Mouse (Mus musculus) A20 (cell line): ENCODE measurements around the gene Frrs1.
"Not testable (repeated sequence)": the region's sequence is repeated elsewhere in the genome, so short reads cannot be mapped to it uniquely, and the experiment has no call there.

Source experiments
- DNase-seq: peaks from one replicate; pipeline ENCODE4 v3.0.0-alpha.2; 2011; ENCODE audit warnings: low read depth, low spot score

Frrs1 gene

DNA sequence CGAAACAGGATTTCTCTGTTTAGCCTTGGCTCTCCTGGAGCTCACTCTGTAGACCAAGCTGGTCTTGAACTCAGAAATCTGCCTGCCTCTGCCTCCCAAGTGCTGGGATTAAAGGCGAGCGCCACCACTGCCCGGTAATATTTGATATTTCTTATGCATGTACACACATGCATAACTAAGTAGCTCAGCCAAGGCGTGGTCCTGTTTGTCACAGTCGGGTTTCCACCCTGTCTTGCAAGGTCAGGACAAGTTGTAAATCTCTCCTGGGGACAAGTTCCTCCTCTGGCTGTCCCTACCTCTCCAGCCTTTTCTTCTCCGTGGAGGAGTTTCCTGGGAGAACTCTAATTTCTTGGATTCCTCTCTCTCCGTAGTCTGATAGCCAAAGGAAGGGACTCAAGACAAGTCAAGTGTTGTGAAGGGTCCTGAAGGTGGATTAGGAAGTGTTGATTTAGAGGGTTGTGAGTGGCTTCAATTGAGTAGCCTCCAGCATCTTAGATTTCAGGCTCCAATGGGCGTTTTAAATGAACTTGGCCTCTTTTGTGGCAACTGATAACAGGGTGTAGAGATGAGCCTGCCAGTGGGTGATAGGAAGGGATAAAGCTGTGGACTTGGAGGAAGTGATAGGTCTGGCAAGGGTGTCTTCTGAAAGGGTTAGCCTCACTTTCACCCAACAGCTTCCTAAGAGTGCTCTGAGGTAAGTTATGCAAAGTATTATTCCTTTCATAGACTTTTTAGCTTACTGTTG is at the start of gene Frrs1:
Gene Frrs1 (plus strand): TSS at position 524 of the 745 bp plus-strand sequence.
- DNase-seq: peak; percentile 19

DNA sequence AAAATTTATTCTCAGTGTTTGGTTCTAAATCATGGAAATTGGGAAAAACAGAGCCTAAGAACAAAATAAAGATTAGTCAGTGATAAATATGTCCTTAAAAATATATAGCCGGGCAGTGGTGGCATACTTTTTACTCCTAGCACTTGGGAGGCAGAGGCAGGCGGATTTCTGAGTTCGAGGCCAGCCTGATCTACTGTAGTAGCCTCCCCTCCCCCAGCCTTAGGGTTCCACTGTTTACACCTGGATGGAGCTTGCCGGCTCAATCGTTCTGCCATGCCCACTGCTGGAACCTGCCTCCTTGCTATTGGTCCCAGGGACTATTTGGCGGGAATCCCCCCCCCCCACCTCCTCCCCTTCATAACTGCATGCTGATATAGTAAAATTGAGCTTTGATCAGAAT is 48.9 kb upstream of the Frrs1 start:
- not testable (repeated sequence) for DNase-seq

DNA sequence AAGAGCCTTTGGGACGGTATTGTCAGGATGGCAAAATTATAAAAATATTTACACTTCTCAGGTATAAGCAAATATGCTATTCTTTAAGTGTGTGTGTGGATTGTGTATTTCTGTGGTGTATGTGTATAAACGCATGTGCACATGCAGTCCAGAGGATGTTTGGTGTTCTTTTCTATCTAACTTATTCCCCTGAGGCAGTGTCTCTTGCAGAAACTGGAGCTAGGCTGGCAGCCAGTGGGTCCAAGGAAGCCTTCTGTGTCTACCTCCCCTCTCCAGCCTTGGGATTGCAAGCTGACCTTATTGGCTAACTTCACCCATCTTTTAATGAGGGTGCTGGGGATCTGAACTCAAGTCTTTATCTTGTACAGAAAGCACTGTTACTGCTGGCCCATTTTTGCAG is 46.3 kb upstream of the Frrs1 start:
- no peak for DNase-seq

DNA sequence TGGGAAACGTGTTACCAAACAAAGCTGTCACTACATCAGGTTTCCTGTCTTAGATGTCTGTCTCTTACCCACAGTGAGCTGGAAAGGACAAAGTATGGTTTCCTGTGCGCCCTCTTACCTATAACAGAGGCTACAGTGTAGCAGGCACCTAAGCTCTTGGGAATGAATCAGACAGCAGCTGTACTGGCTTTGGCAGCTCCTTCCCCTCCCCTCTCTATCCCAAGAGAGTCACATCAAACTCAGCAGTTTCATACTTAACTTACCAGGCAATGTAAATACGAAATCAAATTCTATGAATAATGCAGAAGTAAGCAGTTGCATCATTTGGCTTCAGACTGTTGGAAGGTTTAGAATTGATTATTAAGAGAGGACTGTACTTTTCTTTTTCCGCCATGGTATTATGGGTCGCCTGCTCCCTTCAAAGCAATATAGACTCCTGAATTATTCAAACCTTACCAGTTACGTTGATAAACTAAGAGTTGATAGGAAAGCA is 43.9 kb upstream of the Frrs1 start:
- DNase-seq: no peak

DNA sequence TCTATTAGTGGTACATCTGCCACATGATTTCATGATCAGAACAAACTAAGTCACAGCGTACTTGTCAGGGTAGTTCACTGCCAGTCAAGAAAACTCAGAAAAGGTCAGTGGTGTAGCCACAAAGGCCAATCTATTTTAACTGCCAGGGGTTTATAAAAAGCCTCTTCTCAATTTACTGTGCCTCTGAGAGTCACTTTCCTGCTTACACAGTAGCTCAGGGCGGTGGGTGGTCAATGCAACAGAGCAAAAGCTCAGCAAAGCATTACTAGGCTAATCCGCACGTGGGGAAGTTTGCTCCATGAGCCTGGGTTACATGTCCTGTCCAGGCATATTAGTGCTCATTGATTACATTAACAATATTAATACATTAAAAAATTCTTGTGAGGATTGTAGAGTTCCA is 43.3 kb upstream of the Frrs1 start:
- DNase-seq: no peak

DNA sequence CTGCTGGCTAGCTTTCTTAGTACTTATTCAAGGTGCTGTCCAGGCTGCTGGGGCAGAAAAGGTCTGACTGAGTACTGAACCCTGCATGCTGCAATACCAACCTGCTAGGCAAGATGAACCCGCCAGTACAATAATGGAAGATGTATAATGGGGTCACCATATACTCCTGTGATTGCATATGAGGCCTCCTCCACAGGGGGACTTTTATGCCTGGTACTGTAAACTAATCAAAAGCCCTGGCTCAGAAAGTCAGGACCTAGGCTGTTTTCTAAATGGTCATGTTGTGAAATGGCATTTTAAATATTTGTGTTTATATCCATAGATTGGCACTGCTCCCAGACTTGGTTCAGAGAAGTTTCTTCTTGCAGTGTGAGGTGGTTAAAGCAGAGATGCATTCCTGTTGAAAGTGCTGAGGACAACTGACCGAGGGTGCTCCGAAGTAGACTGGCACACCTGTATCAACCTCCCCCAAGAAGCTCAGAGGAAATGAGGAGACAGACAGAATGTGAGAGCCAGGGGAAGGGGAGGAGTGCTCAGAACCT is 42.5 kb upstream of the Frrs1 start:
- no peak for DNase-seq

DNA sequence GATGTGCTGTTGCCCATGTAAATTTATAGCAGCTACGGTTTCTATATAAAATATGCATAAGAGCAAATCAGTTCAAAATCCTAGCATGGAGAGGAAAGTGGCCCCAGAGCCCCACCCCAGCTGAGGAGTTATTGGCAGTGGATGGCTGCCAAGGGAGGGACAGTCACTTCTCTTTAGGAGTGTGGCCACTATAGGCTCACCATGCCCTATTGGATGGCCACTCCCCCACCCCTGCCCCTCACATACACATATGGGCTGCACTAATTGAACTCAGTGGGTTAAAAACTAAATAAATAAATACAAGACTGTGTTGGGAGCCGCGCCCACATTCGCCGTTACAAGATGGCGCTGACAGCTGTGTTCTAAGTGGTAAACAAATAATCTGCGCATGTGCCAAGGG is 42.0 kb upstream of the Frrs1 start:
- no peak for DNase-seq

DNA sequence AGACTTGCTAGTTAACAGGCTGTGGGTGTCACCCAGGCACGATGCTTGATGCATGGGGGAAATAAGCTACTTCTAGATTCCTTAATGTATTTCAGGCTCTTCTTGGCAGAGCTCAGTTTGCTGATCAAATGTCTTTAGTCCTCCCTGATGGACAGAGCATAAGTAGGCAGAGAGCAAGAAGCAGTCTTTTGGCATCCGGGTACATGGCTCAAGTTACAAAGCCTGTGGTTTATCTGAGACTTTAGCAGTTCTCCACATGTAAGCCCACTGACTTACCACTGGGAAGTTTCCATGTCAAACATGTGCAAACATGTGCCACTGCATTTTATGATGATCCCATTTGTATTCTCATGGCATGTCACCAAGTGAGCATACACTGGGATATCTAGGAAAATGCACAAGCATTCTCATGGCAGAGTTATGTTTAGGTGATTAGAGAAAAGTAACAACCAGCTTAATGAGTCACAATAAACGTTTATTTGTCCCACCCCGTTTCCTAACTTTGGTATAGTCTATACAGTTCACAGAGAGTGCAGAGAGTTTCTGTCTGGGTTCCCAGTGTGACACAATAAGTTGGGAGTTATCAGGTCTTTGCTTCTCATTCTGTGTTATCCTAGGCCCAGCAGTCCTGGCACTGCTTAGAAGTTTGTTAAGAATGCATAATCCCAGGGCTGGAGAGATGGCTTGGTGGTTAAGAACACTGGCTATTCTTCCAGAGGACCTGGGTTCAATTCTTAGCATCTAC is 32.6 kb upstream of the Frrs1 start:
- DNase-seq: no peak

DNA sequence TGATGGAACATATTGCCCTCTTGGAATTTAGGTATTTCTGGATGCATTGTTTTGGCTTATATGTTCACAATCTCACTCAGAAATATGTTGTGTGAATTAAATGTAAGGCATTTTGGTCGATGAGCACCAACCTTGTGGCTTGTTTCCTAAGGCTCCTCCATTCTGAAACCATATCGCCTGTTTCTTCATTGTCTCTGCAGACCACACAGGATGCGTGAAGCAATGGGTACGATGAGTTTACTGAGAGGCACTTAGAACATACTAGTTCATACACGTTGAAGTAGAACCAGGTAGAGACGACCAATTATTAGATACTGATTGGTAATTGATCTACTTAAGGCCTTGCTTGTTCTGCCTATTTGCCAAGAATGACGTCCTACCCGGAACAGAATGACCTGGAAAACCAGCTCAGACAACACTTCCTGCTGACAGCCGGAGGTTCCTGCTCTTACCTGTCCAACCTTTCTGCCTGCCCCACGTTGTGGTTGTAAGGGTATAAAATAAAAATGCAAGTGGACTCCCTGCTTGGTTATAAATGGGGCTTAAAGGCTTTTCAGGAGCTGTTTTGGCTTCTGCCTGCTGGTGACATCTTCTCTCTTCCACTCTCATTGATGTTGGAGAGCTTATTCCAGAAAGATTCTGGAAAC is 29.9 kb upstream of the Frrs1 start:
- DNase-seq: no peak

DNA sequence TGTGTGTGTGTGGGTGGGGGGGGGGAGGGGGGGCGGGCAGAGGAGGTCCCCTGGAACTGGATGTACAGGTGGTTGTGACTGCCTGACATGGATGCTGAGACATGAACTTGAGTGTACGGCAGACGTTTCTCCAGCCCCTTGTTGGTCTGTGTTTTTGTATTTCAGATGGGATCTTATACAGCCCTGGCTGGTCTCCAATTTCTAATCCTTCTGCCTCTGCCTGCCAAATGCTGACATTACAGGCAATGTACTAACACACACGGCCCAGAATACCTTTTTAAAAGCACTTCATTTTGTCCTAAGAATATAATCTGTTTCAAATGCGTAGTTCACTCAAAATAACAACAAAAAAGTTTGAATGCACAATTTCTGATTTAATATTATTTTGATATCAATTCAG is 27.9 kb upstream of the Frrs1 start:
- DNase-seq: no peak

DNA sequence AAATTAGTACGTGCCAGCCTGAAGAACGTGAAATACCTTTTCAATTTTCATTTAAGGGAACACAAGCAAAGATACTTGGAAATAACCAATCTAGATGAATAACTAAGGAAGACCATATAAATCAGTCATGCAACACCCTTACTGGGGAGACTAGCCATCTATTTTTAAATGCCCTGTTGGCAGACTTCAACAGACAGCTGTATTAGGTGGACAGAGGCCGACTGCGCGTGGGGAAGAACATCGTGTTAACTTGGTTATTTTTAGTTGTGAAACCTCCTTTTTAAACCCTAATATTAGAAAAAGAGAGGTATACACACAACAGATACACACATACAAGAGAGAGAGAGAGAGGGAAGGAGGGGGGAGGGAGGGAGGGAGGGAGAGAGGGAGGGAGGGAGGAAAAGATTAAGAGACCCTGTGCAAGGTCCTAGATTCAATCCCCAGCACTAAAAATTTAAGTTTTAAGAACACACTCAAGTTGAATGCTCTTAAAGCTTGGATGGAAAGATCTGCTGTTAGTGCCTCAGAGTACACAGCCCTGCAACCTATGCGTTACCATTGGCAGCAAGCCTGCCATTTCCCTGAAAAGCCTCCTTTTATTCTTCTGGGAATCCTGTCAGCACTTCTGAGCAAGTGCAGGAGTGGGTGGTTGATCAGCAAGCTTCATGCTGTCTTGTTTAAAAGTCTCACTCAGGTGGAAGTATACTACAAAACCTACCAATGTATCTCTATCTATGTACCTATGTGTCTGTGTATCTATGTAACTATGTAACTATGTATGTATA is 26.5 kb upstream of the Frrs1 start:
- DNase-seq: no peak

DNA sequence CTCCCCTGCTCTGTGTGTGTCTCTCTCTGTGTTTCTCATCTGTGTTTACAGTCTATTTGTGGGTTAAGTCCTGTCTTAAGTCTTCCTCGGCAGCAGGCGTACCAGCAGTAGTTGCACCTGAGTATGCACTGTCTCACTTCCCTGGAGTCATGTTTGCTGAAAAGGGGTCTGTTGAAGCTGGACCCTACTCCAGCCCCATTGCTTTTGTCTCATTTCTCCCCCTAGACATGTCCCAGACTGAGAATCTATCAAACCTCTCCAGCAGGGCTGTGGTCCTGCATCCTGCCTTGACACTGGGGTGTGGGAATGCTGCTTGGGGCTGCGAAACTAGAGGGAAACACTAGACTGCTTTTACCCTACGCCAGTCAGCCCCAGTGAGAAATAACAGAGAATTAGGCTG is 25.8 kb upstream of the Frrs1 start:
- no peak for DNase-seq

DNA sequence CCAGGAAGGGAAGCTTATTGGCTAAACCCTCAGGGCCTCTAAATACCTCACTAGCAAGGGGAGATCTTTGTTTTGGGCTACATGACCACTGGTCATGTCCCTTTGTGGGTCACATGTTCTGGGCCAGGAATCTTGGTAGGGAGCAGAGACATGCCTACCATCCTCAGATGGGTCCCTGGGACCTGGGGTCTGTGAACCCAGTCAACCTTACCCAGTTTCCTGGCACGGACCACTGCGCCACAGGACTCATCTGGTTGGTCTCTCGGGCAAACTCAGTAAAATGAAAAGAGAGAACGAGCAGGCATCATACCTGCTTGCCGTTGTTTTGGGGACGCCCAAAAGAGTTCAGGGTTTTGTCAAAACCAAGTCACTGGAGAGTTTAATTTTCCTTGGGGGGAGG is 25.0 kb upstream of the Frrs1 start:
- DNase-seq: no peak

DNA sequence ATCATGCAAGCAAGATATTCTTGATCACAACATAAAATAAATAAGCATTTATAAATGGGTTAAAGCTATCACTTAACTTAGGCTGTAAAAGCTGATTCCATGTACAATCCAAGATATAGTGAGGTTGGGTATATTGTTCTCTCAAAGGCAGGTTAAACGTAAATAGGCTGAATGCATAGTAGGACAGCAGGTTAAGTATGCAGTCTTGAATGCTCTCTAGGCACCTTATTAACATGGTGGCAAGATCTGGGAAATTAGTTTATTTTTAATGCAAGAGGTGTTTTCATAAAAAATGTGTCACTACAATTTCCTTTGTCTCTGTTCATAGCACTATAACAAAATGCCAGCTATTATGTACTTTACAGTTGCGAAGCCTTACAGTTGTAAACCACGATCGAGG is 23.9 kb upstream of the Frrs1 start:
- DNase-seq: no peak

DNA sequence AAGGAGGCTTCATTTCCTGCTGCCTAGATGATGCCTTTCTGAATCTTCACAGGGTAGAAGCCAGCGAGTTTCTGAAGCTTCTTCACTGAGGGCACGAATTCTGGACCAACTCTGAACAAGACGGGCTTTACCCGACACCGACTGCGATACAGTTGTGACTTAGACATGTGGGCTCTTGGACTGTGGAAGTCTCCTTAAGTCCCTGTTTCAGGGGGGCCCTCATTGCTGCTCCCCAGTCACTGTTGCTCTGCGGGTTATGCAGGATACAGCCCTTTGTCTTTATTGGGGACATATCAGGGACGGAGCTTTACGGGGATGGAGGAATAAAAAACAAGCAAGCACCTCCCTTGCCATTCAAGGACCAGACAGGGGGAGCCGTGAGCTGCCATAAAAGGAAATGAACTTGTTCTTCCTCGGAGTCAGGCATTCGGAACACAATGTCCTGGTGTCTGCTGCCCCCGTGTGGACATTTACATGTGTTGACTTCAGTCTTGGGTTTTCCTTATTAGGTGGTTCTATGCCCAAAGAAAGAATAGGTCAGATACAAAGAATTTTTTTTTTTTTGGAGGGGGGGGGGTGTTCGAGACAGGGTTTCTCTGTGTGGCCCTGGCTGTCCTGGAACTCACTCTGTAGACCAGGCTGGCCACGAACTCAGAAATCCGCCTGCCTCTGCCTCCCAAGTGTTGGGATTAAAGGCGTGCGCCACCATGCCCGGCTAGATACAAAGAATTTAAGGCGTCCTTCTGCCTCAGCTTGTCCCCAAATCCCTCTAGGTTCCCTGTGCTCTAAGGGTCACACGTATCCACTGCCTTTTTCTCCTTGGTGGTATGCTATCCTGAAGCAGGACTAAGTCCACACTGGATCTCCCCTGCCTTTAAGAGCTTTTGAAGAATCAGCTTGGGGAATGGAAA is 23.2 kb upstream of the Frrs1 start:
- DNase-seq: peak; percentile 91

DNA sequence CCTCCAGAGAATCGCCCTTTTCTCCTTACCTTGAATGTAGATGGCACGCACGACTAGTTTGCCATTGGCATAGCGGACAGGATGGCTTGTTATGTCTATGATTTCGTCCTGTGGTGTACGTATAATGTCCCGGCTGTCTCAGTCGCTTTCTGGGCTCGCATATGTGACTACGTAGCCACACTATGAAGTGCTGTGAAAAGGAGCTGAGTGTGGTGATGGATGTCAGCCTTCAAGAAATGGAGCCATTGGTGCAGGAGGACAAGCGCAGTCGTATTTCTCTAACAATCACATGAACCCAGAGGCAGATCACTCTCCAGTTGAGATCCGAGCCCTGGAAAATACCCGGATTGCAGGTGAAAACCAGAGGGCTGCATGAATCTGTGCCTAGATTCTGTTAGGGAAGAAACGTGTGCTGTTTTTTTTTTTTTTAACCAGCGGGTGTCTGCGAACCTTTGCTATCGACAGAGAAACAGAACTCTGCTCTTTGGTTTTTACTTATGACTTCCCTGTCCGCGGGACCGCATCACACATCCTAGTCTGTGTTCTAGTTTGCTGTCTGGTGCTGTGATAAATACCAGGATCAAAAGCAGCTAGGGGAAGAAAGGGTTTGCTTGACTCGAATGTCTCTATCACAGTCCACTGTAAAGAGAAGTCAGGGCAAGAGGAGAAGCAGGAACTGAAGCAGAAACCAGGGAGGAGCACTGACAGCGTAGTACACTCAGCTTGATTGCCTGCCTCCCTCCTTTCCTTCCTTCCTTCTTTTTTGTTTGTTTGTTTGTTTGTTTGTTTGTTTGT is 22.4 kb upstream of the Frrs1 start:
- no peak for DNase-seq

DNA sequence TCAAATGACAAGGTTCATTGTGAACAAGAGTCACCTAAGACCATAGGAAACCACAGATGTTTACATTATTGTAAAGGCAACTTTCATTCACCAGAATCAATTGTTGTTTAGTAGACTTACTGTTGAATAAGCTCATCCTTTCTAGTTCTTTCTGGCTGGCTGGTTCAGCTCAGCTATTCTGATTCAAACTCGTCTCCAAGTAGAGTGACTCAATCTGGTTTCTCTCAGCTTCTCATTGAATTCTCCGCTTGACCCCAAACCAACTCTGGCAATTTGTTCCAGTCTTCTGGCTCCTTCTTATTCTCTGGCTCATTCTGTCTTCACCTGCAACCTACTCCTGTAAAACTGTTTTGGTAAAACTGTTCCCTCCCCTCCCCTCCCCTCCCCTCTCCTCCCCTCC is 18.0 kb upstream of the Frrs1 start:
- no peak for DNase-seq

DNA sequence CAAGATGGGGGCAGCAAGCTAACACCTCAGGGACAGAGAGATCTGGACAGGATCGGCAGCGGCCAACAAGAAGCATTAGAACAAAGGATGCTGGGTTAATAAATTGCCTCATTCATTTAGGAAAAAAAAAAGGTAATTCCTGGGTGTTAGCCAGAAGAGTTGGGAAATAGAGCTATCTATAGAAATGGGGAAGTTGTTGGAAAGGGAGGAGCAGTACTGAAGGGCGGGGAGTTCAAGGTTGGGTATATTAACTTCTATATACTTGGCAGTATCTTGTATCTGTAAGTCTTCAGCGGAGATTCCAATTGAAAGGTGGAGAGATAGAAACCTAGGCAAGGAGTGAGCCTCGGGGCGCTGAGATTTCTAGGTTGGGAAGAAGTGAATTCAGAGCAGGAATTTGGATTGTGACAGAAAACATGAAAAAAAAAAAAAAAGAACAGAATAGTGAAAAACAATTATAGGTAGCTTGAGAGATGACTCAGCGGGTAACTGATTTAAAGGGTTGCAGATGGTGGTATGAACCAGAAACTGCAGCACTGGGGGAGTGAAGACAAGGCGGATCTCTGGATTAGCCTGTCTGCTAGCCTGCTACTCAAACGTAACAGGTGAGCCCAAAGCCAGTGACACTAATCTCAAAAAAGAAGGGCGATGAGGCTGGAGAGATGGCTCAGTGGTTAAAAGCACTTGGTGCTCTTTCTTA is 14.2 kb upstream of the Frrs1 start:
- DNase-seq: no peak

DNA sequence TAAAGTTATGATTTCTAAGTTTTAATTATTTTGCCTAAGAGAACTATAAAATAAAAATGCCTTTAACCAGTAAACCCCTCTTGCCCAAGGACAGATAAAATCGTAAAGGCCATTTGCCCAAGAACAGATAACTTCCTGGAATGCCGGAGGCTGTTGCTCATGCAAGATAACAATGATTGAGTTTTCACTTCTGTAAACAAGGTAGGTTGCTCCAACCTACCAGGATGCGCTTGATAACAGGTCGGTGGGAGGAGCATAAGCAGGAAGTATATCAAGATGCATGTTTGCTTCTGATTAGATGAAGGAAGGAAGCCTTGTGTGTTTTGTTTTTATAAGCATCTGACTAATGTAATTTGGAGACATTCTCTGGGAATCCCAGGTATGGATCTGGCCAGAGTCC is 13.2 kb upstream of the Frrs1 start:
- no peak for DNase-seq
